Mouse (Mus musculus) cerebellum, adult 9-10 months (tissue): ENCODE results near the gene Atp5d.

Experiments used
- DNase-seq: peaks from one replicate; pipeline ENCODE4 v3.0.0; 2022

The Atp5d gene

DNA sequence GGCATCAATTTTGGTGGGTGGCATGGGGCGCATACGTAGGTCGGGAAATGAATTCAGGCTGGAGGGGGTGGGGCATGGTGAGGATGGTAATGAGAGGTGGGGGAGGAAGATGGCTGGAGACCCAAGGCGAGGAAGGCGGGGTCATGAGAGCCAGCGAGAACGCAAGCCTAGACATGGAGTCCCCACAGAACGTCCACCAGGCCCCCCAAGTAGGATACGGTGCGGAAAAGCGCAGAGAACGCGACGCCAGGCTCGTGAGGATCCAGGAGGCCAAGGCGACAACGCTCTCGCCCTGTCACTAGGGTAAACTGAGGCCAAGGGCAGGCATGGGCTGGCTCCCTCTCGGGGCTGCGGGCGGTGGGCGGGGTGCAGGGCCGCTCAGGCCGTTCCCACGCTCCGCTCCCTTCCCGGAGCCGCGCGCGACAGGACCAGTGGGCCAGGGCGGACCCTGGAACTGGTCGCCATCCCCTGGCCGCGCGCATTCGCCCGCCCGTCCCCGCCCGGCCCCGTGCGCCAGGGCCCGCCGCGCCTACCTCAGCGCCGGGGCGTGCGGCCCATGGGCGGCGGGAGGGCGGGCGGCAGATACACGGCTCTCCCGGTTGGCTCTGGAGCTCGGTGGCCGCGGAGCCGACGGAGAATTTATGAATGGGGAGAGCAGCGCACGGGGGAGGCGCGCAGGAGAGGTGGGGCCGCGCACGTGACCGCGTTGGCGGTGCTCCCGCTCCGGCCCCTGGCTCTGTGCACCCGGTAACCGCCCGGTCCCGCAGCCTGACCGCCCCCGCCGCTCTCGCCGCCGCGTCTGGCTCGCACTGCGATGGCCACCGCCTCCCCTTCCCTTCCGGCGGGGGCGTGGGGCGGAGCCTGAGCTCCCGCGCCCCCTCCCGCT is at the start of gene Atp5d:
Atp5d (plus strand) TSS at position 80 of the 886 bp plus-strand sequence.
- DNase-seq: peak; percentile 71

DNA sequence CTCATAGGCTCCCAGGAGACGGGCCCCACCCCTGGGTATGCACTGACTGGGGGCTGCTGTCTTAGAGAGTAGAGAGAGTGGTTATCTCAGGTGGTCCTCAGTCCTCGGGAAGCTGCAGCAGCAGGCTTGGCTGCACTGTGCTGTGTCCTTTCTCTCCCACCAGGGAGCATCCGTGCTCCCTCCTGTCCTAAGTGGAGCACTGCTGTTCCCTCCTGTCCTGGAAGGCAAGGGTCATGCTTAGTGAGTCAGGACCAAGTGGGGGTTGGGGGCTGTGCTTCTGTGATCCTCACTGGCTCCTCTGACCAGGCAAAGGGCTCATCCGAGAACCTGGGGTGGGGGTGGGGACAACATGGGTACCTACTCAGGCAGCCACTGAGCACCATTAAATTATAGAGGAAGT is 49.3 kb upstream of the Atp5d start:
- DNase-seq: no peak

DNA sequence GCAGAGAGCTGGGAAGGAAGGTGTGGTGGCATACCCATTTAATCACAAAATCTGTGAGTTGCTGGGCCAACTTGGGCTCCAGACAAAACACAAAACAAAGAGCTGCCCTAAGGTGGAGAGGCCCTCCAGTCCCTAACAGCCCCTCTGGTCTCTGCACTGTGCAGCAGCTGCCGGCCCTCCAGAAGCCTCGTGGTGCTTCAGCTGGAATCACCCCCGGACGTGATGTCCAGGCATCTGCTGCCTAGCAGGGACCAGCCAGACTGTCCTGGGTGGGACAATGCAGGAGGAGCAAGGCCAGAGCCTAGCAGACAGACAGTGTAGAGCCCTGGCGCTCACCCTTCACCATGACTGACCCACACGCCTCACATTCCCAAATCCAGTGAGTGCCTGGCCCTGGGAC is 46.9 kb upstream of the Atp5d start:
- no peak for DNase-seq

DNA sequence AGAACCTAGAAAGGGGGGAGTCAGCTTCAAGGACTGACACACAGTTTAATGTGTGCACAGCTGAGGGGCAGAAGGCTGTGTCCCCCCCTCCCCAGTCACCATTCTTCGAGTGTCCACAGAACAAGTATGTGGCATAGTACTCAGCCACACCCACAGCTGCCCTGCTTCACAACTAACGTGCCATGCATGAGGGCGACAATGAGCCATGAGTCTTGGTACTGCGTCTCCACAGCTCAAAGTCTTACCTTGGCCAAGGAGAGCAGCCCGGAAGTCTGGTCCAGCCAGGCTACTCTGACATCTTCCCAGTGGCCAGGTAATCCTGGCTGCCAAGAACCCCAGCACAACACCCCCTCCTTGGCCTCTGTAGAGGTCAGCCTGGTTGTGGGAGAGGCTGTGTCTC is 45.7 kb upstream of the Atp5d start:
- DNase-seq: no peak

DNA sequence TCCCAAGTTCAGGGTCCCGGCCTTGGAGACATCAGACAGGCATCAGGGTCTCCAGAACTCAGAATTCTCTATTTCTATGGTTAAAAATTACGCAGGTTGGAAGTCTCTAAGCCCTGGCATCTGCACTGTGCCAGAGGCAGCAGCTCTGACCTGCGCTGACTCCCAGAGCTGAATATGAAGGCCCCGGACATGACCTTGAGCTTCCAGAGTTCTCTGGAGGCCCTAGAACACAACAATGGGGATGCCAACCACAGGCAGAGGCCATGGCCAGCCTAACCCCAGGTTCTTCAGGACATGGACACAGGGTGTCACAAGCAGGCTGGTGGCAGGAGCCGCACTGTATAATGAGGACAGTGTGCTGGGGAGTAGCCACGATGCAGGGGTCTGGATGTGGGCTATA is 44.3 kb upstream of the Atp5d start:
- no peak for DNase-seq

DNA sequence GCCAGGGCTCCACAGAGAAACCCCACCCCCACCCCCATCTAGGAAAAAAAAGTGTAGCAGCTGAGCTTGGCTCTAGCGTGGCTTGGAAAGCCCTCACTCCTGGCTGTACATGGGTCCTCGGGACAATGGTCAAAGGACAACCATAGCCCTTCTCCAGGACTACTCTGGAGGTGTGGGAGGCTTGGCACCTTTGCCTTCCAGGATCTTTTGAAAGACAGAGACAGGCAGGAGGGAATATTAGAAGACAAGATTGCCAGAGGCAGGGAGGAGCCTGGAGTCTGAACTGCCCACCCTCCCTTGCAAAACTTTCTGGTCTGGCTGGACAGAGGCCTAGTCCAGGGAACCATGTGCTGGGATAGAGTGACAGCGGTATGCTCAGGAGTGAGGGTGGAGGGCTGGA is 43.7 kb upstream of the Atp5d start:
- DNase-seq: no peak

DNA sequence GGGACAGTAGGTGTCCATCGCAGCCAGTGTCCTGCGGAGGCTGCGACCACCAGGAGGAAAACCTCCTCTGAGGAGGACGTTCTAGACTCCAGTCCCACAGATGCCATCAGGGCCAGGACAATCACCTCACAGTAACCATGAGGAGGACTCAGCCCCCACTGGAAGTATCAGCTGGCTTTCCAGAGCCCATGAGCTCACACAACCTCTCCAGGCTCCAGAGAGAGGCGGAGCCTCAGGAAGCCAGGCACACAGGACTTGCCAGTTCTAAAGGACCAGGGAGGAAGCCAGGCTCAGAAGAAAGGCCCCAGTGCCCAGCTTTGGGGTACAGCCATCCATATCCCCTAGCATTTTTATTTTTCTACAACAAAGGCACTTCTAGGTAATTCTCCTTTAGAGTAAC is 42.9 kb upstream of the Atp5d start:
- no peak for DNase-seq

DNA sequence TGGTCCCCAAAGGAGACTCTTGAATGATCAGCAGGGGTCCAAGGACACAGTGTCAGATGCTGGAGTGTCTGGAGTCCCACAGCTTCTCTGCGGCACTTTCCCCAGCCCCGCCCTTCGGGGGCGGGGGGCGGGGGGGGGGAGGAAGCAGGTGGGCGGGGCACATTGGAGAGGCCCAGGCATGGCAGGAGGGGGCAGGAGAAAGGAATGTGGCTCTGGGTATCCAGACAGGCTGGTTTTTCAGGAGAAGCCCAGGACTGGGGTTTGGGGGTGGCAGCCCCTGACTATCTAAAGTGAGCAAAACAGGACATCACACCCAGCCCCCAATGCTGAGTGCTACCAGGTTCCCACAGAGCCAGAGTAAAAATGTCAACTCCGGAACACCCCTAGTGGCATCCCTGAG is 41.2 kb upstream of the Atp5d start:
- DNase-seq: no peak

DNA sequence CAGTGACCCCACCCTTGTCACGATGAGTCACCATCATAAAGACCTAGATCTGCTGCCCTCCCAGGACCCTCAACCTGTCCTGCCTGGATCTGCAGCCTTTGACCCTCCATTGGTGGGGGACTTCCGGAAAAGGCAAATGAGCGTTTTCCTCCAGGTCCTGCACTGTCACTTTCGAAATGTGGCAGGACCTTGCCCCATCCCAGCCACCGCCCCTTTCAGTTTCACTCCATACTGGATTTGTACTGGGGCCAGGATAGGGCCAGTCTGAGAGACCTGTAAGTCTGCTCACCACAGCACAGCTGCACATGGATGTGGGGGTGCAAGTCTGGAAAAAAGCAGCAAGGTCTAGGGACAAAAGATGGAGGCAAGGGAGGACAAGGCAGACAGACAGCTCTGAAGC is 39.8 kb upstream of the Atp5d start:
- DNase-seq: no peak

DNA sequence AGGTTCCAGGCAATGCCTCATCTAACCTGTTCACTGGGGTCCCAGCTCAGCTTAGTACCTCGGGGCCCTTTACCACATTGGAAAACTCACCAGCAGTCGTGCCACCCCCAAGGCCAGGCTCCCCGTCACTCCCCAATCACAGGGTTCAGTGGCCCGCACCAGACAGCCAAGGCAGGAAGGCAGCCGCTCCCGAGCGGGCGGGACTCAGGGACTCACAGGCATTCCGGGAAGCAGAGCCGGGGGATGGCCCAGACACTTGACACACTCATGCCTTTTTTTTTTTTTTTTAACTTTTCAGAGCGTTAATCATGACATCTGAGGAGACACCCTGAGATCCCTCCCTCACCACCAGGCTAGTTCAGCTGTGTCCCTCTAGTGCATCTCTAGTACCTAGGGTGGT is 37.5 kb upstream of the Atp5d start:
- DNase-seq: no peak

DNA sequence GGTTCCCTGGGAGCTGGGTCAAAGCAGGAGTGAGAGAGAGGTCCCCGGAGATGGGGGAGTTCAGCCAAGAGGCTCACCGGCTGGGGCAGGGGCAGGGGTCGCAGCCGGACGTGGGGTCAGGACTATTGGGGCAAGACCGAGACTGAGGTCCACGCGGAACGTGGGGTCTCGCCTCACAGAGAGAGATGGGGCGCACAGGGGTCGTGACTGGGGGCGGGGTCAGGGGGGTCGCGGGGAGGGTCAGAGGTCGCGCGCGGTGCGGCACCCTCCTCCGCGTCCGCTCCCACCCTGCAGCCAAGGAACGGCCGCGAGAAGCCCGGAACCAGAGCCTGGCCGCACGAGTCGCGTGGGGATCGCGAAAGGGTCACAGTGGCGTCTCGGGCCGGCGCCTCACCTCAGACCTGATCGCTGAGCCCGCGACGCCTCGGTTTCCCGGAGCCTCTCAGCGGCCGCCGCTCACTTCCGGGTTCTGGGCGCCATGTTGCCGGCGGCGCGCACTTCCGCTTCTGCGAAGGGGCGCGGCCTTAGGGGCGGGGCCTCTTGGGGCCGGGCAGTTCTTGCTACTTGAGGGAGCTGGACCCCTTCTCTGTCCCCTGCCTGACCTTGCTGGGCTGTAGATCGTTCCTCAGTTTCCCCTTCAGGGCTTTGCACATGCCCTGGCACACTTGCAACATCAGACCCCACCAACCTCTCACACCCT is 36.1 kb upstream of the Atp5d start:
- DNase-seq: peak; percentile 83

DNA sequence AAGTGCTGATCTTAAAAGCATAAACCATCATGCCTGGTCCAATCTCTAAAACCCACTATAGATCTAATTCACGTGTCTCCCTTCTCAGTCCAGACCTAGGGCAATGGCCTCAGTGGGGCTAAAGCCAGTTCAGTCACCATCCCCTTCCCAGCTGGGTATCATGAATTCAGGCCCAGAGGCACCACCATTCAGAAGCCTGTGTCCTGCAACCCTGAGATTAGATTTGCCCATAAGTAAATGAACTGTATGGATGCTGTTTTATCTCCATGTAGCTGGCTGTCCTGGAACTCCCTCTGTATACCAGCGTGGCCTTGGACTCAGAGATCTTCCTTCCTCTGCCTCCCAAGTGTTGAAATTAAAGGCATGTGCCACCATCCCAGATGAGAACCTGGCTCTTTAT is 35.4 kb upstream of the Atp5d start:
- DNase-seq: no peak

DNA sequence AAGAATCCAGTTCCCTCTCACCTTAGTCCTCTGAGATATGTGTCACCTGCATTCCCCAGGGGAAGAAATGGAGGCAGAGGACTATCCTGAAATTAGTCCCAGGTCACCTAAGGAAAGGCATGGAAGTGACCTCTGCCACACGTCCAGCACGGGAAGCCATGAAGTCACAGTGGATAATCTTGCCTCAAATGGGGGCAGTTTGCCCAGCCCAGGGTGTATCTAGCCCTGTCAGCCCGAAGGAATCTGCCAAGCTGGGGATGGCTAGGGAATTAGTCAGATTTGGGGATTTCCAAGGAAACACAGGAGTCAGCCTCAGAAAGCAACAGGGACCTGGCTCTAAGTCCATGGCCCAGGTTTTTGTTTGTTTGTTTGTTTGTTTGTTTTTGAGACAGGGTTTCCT is 34.3 kb upstream of the Atp5d start:
- no peak for DNase-seq

DNA sequence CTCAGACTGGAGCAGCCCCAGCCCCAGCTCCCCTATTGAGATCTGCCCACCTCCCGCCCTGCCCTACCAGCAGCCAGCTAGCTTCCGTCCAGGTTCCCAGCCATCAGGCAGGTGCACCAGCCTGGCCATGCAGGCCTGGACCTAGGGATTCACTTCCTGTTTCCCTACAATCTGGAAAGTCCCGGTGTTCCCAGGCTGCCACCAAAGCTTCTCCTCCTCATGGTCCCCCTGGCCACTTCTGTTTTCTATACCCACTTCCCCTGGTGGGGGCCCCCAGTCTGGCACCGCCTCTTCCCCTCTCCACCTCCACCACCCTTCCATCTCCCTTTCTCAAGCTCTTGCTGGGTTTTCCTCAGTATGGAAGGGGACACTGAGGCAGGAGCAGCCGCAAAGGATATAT is 33.0 kb upstream of the Atp5d start, which contains the start of gene Sbno2:
Sbno2 (minus strand) TSS at position 112 of the 400 bp plus-strand sequence.
- no peak for DNase-seq

DNA sequence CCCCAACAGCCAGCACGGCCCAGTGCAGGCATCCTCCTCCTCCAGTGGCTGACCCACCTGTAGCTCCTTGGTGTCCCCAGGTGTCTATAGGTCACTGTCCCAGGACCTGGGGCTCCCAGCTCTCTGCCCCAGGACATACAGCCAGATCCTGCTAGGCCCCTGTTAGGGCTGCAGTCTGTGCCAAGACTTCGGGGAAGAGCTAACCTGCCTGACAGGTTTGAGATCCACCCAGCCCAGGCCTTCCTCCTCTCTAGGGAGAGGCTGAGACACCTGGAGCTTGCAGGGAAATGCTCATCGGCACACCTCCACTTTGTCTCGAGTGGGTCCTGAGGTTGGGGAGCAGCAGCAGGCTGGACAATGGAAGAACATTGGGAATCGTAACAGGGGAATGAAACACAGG is 32.5 kb upstream of the Atp5d start:
- DNase-seq: no peak

DNA sequence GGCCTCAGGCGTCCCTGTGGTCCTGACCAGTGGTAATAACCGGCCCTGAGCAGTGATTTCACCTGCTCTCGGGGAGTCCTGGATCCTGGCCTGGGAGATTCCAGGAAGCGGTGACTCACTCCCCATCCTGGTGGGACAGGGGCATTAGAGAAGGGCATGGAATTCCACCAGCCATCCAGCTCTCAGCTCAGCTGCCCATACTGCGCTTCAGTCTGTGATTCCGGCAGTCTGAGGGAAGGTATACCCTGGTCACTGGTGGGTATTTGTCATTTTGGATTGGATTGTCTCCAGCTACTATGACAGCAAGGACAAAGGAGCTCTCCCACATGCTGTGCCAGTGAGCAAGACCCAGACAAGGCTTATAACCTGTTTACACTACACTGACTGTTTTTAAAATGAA is 30.8 kb upstream of the Atp5d start:
- no peak for DNase-seq

DNA sequence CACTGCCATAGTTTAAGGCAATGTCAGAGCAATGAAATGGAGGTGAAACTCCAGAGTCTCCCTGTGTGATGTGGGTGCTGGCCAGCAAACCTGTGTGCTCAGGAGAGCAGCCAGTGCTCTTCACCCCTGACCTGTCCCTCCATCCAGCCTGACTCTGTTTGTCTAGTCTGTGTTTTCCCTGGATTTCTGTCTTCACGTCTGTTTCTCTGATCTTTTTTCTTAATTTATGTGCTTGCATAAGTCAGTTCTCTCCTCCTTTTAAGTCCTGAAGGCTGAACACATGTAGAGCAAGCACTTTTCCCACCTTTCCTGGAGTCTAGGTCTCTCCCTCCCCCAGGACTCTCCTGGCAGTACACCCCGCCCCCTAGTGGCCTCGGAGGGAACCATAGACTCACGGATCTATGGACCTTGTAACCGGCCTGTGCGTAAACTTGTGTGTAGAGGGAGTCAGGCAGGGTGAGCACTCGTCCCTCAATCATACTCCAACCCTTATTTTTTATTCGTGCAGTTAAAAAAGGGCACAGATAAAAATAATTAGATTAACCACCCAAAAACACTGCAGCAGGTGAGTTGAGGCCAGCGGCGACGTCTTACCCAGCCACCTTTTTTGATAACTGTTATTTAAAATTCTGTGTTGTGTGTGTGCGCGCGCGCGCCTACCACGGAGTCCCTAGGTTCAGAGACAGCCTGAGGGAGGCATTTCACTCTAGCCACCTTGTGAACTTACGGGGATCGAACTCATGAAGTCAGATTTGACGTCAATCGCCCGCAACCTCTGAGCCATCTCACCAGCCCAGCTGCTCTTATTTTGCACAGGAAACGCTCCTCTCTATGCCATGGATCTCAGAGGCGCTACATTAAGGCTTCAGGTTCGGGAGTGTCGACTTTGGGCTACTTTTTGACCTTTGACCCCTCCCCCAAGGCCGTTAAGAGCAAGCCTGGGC is 23.8 kb upstream of the Atp5d start:
- peak; percentile 96 for DNase-seq

DNA sequence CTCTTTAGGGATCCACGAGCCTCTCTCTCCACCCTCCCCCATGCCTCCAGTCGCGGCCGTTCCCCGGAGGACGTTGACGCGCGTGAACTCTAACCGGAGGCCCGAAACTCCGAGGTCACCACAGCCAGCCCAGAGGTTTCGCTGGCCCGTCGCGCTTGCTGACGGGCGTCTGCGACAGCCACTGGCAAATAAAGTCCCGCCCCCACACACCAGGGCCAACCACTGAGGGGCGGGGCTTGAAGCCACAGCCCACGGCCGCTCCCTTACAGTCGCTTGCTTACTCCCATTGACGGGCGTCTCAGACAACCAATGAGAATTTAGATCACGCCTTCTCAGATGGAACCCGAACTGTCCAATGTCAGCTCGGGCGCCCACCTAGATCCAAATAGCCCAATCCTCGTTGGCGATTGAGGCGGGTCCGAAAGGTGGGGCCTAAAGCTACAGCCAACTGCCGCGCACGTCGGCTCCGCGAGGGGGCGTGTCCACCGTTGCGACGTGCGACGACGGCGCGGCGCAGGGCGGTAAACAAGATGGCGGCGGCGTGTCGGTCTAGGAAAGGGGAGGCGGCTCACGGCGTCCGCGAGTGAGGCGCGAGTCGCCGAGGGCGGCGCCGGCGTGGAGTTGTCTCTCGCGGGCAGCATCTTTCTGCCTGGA is 23.0 kb upstream of the Atp5d start, which contains the start of gene Stk11:
Stk11 (plus strand) TSS at position 514 of the 654 bp plus-strand sequence.
- peak; percentile 100 for DNase-seq

DNA sequence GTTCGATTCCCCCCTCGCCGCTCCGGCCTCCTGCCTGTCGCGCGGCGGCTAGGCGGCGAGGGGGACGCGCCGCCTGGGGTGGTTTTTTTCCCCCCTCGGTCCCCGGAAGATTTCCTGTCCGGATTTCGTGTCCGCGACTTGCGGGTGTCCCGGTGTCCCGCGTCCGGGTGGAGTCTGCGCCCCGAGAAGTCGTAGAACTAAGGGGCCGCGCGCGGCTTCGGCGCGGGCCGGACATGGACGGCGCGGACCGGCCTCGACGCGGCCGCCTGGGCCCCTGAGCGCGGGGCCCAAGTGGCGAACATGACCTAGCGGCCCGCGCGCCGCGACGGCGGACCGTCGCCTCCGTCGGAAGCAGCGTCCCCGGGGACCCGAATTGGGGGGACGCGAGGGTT is 22.5 kb upstream of the Atp5d start:
- no peak for DNase-seq

DNA sequence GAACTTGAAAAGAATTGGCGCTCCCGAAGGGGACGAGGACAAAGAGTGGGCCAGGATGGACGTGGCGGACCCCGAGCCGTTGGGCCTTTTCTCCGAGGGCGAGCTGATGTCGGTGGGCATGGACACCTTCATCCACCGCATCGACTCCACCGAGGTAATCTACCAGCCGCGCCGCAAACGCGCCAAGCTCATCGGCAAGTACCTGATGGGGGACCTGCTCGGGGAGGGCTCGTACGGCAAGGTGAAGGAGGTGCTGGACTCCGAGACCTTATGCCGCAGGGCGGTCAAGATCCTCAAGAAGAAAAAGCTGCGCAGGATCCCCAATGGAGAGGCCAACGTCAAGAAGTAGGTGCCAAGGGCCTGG is 21.9 kb upstream of the Atp5d start:
- peak; percentile 61 for DNase-seq

DNA sequence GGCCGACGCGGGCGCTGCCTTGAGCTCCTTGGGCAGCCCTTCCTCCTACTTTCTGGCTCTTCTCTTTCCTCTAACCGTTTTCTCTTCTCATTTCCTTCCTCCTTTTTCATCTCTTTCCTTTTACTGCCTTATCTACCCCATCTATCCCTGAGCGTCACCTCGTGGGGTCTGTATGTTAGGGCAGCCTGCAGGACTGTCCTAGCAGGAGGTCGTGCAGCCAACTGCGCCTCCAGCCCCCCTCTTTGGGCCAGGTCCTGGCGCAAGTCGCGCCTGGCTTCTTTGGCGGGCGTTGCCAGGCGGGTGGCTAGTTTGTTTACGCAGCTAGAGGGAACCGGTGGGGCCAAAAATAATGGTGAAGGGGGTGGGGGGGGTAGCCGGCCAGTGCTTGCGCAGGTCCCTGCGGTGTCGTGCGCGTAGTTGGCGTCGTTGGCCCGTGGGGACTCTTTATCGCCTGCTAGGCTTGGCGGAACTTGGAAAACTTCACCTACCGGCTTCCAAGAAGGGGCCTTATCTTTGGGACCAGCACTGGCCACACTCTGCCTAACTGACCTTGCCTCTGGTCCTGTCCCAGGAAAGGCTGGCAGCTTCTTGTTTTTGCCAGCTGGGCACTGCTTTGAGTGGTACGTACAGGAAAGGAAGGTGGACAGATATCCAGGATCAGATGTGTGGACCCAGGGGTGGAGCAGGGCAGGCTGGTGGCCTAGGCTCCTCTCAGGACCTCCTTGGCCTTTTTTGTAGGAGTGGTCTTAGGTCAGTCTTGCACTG is 21.3 kb upstream of the Atp5d start:
- DNase-seq: peak; percentile 65

DNA sequence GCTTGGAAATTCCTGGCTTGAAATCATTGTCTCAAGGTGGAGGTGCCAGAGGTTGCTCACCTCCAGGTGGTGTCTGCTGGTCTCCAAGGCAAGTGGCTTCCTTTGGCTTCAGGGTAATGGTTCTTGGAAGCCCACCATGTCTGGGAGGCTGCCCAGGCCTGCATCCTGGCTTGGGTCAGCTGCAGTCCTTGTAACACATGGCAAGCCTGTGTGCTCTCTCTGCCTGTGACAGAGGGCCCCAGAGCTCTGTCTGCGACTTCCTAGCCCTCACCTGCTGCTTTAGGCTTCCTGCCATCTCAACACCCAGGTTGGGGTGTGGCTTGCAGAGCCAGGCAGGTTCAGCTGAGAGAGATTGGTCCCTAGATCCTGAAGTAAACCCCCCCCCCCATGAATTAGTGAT is 20.7 kb upstream of the Atp5d start:
- DNase-seq: peak; percentile 73
